Mouse (Mus musculus) liver, embryonic 13.5 days (tissue): ENCODE measurements around the gene Plekhj1. TPM values are rescaled to one million over a fixed set of nuclear protein-coding genes. Genes with fewer than 3 reads are reported as not detected.
A peak's percentile ranks its signal among the peaks of the same experiment; 100 is the strongest.
"Not testable (repeated sequence)": the region's sequence is repeated elsewhere in the genome, so short reads cannot be mapped to it uniquely, and the experiment has no call there.

Experiments used
- ATAC-seq: fragments of 200-750 bp; cut with Nextera tagmentation; 2 replicates; pipeline ENCODE4 v1.8.0; 2017; ENCODE audit warnings: low read depth, mild to moderate bottlenecking, moderate number of reproducible peaks, moderate library complexity
- DNase-seq: peaks from one replicate; pipeline ENCODE4 v3.0.0; 2022
- H3K27ac ChIP-seq: fragments of 300-500 bp; sonication (generic); 2 replicates; pipeline ENCODE4 v1.5.1; 2015; ENCODE audit warnings: moderate library complexity, mild to moderate bottlenecking, inconsistent platforms
- H3K27me3 ChIP-seq: fragments of 300-500 bp; sonication (generic); 2 replicates; pipeline ENCODE4 v1.6.1; 2015; ENCODE audit warnings: mild to moderate bottlenecking, inconsistent platforms
- H3K36me3 ChIP-seq: fragments of 300-500 bp; sonication (generic); 2 replicates; pipeline ENCODE4 v1.6.1; 2015; ENCODE audit warnings: mild to moderate bottlenecking, inconsistent platforms
- H3K4me1 ChIP-seq: fragments of 300-500 bp; sonication (generic); replicated peaks from 2 replicates; pipeline ENCODE4 v1.6.1; 2015; ENCODE audit warnings: inconsistent platforms
- H3K4me2 ChIP-seq: fragments of 300-500 bp; sonication (generic); 2 replicates; pipeline ENCODE4 v1.6.1; 2015; ENCODE audit warnings: inconsistent platforms, mild to moderate bottlenecking, moderate library complexity
- H3K4me3 ChIP-seq: fragments of 300-500 bp; sonication (generic); replicated peaks from 2 replicates; pipeline ENCODE4 v1.5.1; 2015; ENCODE audit warnings: mild to moderate bottlenecking, inconsistent platforms
- H3K9ac ChIP-seq: fragments of 300-500 bp; sonication (generic); 2 replicates; pipeline ENCODE4 v1.6.1; 2015; ENCODE audit warnings: mild to moderate bottlenecking, inconsistent platforms
- H3K9me3 ChIP-seq: fragments of 300-500 bp; sonication (generic); replicated peaks from 2 replicates; pipeline ENCODE4 v1.6.1; 2016; ENCODE audit warnings: inconsistent platforms
- WGBS: fragments of 180-500 bp; shearing (Covaris S2); methylation state at CpG from one replicate; pipeline ENCODE4 v1.1.7; 2015; ENCODE audit not compliant: insufficient replicate concordance; 5-methylcytosine and 5-hydroxymethylcytosine counted together
- polyA plus RNA-seq: library from polyadenylated mRNA; unstranded; fragments of >200 nt; fragmentation: Nextera tagmentation; extraction: Ambion mirVana; gene quantifications from 2 replicates; pipeline ENCODE4 v1.2.1, GENCODE M21; 2015

Gene Plekhj1
- polyA plus RNA-seq, 1 experiment from 2014 or later, result 105 TPM

GRCm38 (mm10) chr10:80823847-80824643, 25.6 kb upstream of the Plekhj1 start:
- H3K9ac ChIP-seq, result peak overlapping the region; percentile 49
- no peaks in the 10 kb centered on the region for H3K27me3 ChIP-seq
- 45% methylated on average over 8 of the region's 8 CpGs for WGBS
- H3K9me3 ChIP-seq, result no peaks in the 10 kb centered on the region
- peaks cover 15% of the 10 kb centered on the region for H3K36me3 ChIP-seq
- DNase-seq, result no peak
- H3K27ac ChIP-seq, result peak overlapping the region; percentile 87
- H3K4me3 ChIP-seq, result no peak overlapping the region
- no peak for ATAC-seq
- peak overlapping the region; percentile 29 for H3K4me2 ChIP-seq
- peaks cover 66% of the 10 kb centered on the region for H3K4me1 ChIP-seq

GRCm38 (mm10) chr10:80823316-80823715, 24.9 kb upstream of the Plekhj1 start:
- no peaks in the 10 kb centered on the region for H3K9me3 ChIP-seq
- ATAC-seq (no peak), DNase-seq (no peak)
- 57% methylated on average over 1 of the region's 1 CpGs for WGBS
- 0 out of 2 replicates have a peak overlapping the region, but pooled peaks have one; percentile 49 for H3K9ac ChIP-seq
- H3K27me3 ChIP-seq, result no peaks in the 10 kb centered on the region
- peak overlapping the region; percentile 87 for H3K27ac ChIP-seq
- H3K4me2 ChIP-seq, result no peak overlapping the region
- H3K36me3 ChIP-seq, result peaks cover 9% of the 10 kb centered on the region
- H3K4me3 ChIP-seq, result no peak overlapping the region
- H3K4me1 ChIP-seq, result peaks cover 69% of the 10 kb centered on the region

GRCm38 (mm10) chr10:80822528-80822927, 24.1 kb upstream of the Plekhj1 start:
- Histone ChIP-seq H3K36me3 (peaks cover 2% of the 10 kb centered on the region), H3K27ac (peak overlapping the region; percentile 85), H3K9ac (peak overlapping the region; percentile 40), H3K27me3 (no peaks in the 10 kb centered on the region), H3K4me2 (peak overlapping the region; percentile 2; the same call in 1 of the 2 replicates), H3K4me3 (no peak overlapping the region), H3K4me1 (peaks cover 68% of the 10 kb centered on the region), H3K9me3 (no peaks in the 10 kb centered on the region)
- ATAC-seq (no peak), DNase-seq (peak; percentile 55)
- 70% methylated on average over 5 of the region's 5 CpGs for WGBS

- peak overlapping the region; percentile 40 for H3K9ac ChIP-seq
- no peaks in the 10 kb centered on the region for H3K36me3 ChIP-seq
- DNase-seq (peak; percentile 42), ATAC-seq (no peak)
- H3K9me3 ChIP-seq, result no peaks in the 10 kb centered on the region
- peak overlapping the region; percentile 85 for H3K27ac ChIP-seq
- H3K4me3 ChIP-seq, result no peak overlapping the region
- H3K27me3 ChIP-seq, result no peaks in the 10 kb centered on the region
- H3K4me1 ChIP-seq, result peaks cover 67% of the 10 kb centered on the region
- WGBS, result 46% methylated on average over 2 of the region's 2 CpGs
- H3K4me2 ChIP-seq, result peak overlapping the region; percentile 2; the same call in 1 of the 2 replicates
Measured at GRCm38 (mm10) chr10:80821991-80822390, 23.6 kb upstream of the Plekhj1 start.

GRCm38 (mm10) chr10:80819406-80819805, 21.0 kb upstream of the Plekhj1 start:
- no peak for DNase-seq
- Histone ChIP-seq H3K4me3 (no peak overlapping the region), H3K4me1 (peaks cover 54% of the 10 kb centered on the region), H3K9me3 (no peaks in the 10 kb centered on the region), H3K4me2 (peak overlapping the region; percentile 36), H3K27ac (peak overlapping the region; percentile 94), H3K36me3 (no peaks in the 10 kb centered on the region), H3K9ac (peak overlapping the region; percentile 54), H3K27me3 (no peaks in the 10 kb centered on the region)
- no peak for ATAC-seq
- WGBS, result 52% methylated on average over 3 of the region's 3 CpGs

GRCm38 (mm10) chr10:80818599-80819281, 20.3 kb upstream of the Plekhj1 start:
- Histone ChIP-seq H3K9ac (peak overlapping the region; percentile 54), H3K9me3 (no peaks in the 10 kb centered on the region), H3K4me2 (peak overlapping the region; percentile 36), H3K4me1 (peaks cover 48% of the 10 kb centered on the region), H3K27ac (peak overlapping the region; percentile 94), H3K36me3 (no peaks in the 10 kb centered on the region), H3K4me3 (no peak overlapping the region; the same call in 1 of the 2 replicates), H3K27me3 (no peaks in the 10 kb centered on the region)
- peak; percentile 99 for ATAC-seq
- WGBS, result 36% methylated on average over 6 of the region's 6 CpGs
- peak; percentile 85 for DNase-seq

- H3K4me1 ChIP-seq, result peaks cover 40% of the 10 kb centered on the region
- peak overlapping the region; percentile 54; the same call in 1 of the 2 replicates for H3K9ac ChIP-seq
- H3K4me3 ChIP-seq, ATAC-seq, H3K27me3 ChIP-seq, H3K9me3 ChIP-seq, H3K36me3 ChIP-seq, DNase-seq: not testable (repeated sequence)
- peak overlapping the region; percentile 94 for H3K27ac ChIP-seq
- peak overlapping the region; percentile 36; the same call in 1 of the 2 replicates for H3K4me2 ChIP-seq
- WGBS, result 81% methylated on average over 7 of the region's 7 CpGs
Measured at GRCm38 (mm10) chr10:80817955-80818354, 19.5 kb upstream of the Plekhj1 start.

- peaks cover 12% of the 10 kb centered on the region for H3K27me3 ChIP-seq
- DNase-seq, result no peak
- 69% methylated on average over 2 of the region's 2 CpGs for WGBS
- H3K4me2 ChIP-seq, result no peak overlapping the region
- H3K36me3 ChIP-seq, result no peaks in the 10 kb centered on the region
- no peak for ATAC-seq
- peaks cover 33% of the 10 kb centered on the region for H3K4me1 ChIP-seq
- H3K4me3 ChIP-seq, result no peak overlapping the region
- peak overlapping the region; percentile 3; the same call in 1 of the 2 replicates for H3K27ac ChIP-seq
- H3K9me3 ChIP-seq, result no peaks in the 10 kb centered on the region
- H3K9ac ChIP-seq, result no peak overlapping the region
Measured at GRCm38 (mm10) chr10:80817164-80817563, 18.7 kb upstream of the Plekhj1 start.

GRCm38 (mm10) chr10:80816303-80816702, 17.9 kb upstream of the Plekhj1 start:
- not testable (repeated sequence) for H3K4me3 ChIP-seq, H3K9me3 ChIP-seq, H3K36me3 ChIP-seq, DNase-seq, H3K9ac ChIP-seq, H3K27ac ChIP-seq, H3K4me2 ChIP-seq, ATAC-seq
- Histone ChIP-seq H3K4me1 (peaks cover 31% of the 10 kb centered on the region), H3K27me3 (peaks cover 21% of the 10 kb centered on the region)
- 49% methylated on average over 3 of the region's 3 CpGs for WGBS

GRCm38 (mm10) chr10:80814800-80815199, 16.4 kb upstream of the Plekhj1 start:
- Histone ChIP-seq H3K27ac (no peak overlapping the region), H3K27me3 (peaks cover 36% of the 10 kb centered on the region), H3K4me2 (no peak overlapping the region), H3K4me1 (peaks cover 29% of the 10 kb centered on the region), H3K4me3 (no peak overlapping the region), H3K9me3 (no peaks in the 10 kb centered on the region), H3K36me3 (no peaks in the 10 kb centered on the region), H3K9ac (no peak overlapping the region)
- no peak for ATAC-seq
- 57% methylated on average over 7 of the region's 7 CpGs for WGBS
- DNase-seq, result no peak

GRCm38 (mm10) chr10:80813366-80813765, 14.9 kb upstream of the Plekhj1 start, which contains the start of gene Jsrp1:
Jsrp1 (minus strand) TSS chr10:80813498.
- Histone ChIP-seq H3K27ac (no peak within 1 kb of the TSS), H3K4me2 (no peak within 1 kb of the TSS), H3K36me3 (no peaks in the 10 kb centered on the region), H3K27me3 (peaks cover 50% of the 10 kb centered on the region), H3K9me3 (no peaks in the 10 kb centered on the region), H3K4me1 (peaks cover 26% of the 10 kb centered on the region), H3K4me3 (no peak within 1 kb of the TSS), H3K9ac (no peak within 1 kb of the TSS)
- no peak for ATAC-seq
- WGBS, result 63% methylated on average over 4 of the region's 4 CpGs
- no peak for DNase-seq
